Mouse (Mus musculus) intestine, embryonic 14.5 days (tissue): ENCODE results near the gene Eif4b. TPM values are rescaled to one million over a fixed set of nuclear protein-coding genes. Genes with fewer than 3 reads are reported as not detected.

Experiments
- ATAC-seq: fragments of 200-750 bp; cut with Nextera tagmentation; replicated peaks from 2 replicates; pipeline ENCODE4 v1.8.0; 2017; ENCODE audit warnings: low read depth, moderate number of reproducible peaks, moderate TSS enrichment, moderate library complexity; ENCODE audit not compliant: low FRiP score, low TSS enrichment
- DNase-seq: peaks from one replicate; pipeline ENCODE4 v3.0.0-alpha.2; 2018; ENCODE audit warnings: low spot score
- H3K27ac ChIP-seq: fragments of 300-500 bp; sonication (generic); 2 replicates; pipeline ENCODE4 v1.5.1; 2014; ENCODE audit warnings: low read depth, mild to moderate bottlenecking, control low read depth
- H3K27me3 ChIP-seq: fragments of 300-500 bp; sonication (generic); replicated peaks from 2 replicates; pipeline ENCODE4 v1.6.1; 2014; ENCODE audit warnings: low read length, control low read depth; ENCODE audit not compliant: control insufficient read depth, insufficient read depth
- H3K36me3 ChIP-seq: fragments of 300-500 bp; sonication (generic); 2 replicates; pipeline ENCODE4 v1.6.1; 2014; ENCODE audit warnings: low read length, control low read depth; ENCODE audit not compliant: control insufficient read depth, insufficient read depth
- H3K4me1 ChIP-seq: fragments of 300-500 bp; sonication (generic); replicated peaks from 2 replicates; pipeline ENCODE4 v1.6.1; 2014; ENCODE audit warnings: low read length, control low read depth, mixed read lengths; ENCODE audit not compliant: control insufficient read depth, insufficient read depth
- H3K4me2 ChIP-seq: fragments of 300-500 bp; sonication (generic); 2 replicates; pipeline ENCODE4 v1.6.1; 2014; ENCODE audit warnings: low read length
- H3K4me3 ChIP-seq: fragments of 300-500 bp; sonication (generic); 2 replicates; pipeline ENCODE4 v1.5.1; 2014; ENCODE audit warnings: low read depth, low read length, control low read depth, mixed read lengths
- H3K9ac ChIP-seq: fragments of 300-500 bp; sonication (generic); 2 replicates; pipeline ENCODE4 v1.6.1; 2014; ENCODE audit warnings: mild to moderate bottlenecking, low read length
- H3K9me3 ChIP-seq: fragments of 300-500 bp; sonication (generic); 2 replicates; pipeline ENCODE4 v1.6.1; 2016; ENCODE audit warnings: low read length, control low read depth; ENCODE audit not compliant: control insufficient read depth
- WGBS: fragments of 180-500 bp; shearing (Covaris S2); extraction: QIAGEN DNeasy Blood & Tissue Kit; methylation state at CpG from one replicate; pipeline ENCODE4 v1.1.7; 2014; 5-methylcytosine and 5-hydroxymethylcytosine counted together
- polyA plus RNA-seq: library from polyadenylated mRNA; unstranded; fragments of >200 nt; fragmentation: Nextera tagmentation; extraction: Ambion mirVana; gene quantifications from 2 replicates; pipeline ENCODE4 v1.2.1, GENCODE M21; 2014

Eif4b gene
- polyA plus RNA-seq, 1 experiment from 2014 or later: 141 TPM

GRCm38 (mm10) chr15:102116753-102117415 is 43.3 kb downstream of the Eif4b start:
- ATAC-seq (no peak; the same call in 1 of the 2 replicates), DNase-seq (no peak)
- H3K4me3 ChIP-seq: no peak overlapping the region
- peak overlapping the region; percentile 27; the same call in 1 of the 2 replicates for H3K27ac ChIP-seq
- no peaks in the 10 kb centered on the region for H3K27me3 ChIP-seq
- peaks cover 8% of the 10 kb centered on the region; the same call in 1 of the 2 replicates for H3K4me1 ChIP-seq
- H3K9me3 ChIP-seq: no peaks in the 10 kb centered on the region
- 62% methylated on average over 11 of the region's 11 CpGs for WGBS
- H3K9ac ChIP-seq: no peak overlapping the region
- no peak overlapping the region for H3K4me2 ChIP-seq
- peaks cover 90% of the 10 kb centered on the region for H3K36me3 ChIP-seq

GRCm38 (mm10) chr15:102117461-102118443 is 44.2 kb downstream of the Eif4b start:
- Histone ChIP-seq H3K27me3 (no peaks in the 10 kb centered on the region), H3K27ac (no peak overlapping the region), H3K4me2 (no peak overlapping the region), H3K9me3 (no peaks in the 10 kb centered on the region), H3K4me1 (peaks cover 8% of the 10 kb centered on the region; the same call in 1 of the 2 replicates), H3K9ac (no peak overlapping the region), H3K36me3 (peaks cover 85% of the 10 kb centered on the region), H3K4me3 (no peak overlapping the region)
- ATAC-seq: no peak
- 83% methylated on average over 19 of the region's 19 CpGs for WGBS
- no peak for DNase-seq

GRCm38 (mm10) chr15:102118591-102118990 is 45.0 kb downstream of the Eif4b start:
- DNase-seq (no peak), ATAC-seq (no peak)
- H3K4me1 ChIP-seq: peaks cover 8% of the 10 kb centered on the region; the same call in 1 of the 2 replicates
- no peak overlapping the region for H3K4me3 ChIP-seq
- H3K36me3 ChIP-seq: peaks cover 80% of the 10 kb centered on the region
- H3K27me3 ChIP-seq: no peaks in the 10 kb centered on the region
- H3K9ac ChIP-seq: no peak overlapping the region
- 88% methylated on average over 4 of the region's 4 CpGs for whole genome bisulfite sequencing
- no peaks in the 10 kb centered on the region for H3K9me3 ChIP-seq
- H3K4me2 ChIP-seq: no peak overlapping the region
- H3K27ac ChIP-seq: no peak overlapping the region

- Histone ChIP-seq H3K9me3 (no peaks in the 10 kb centered on the region), H3K4me3 (no peak overlapping the region), H3K9ac (no peak overlapping the region), H3K4me1 (peaks cover 8% of the 10 kb centered on the region; the same call in 1 of the 2 replicates), H3K4me2 (no peak overlapping the region), H3K36me3 (peaks cover 74% of the 10 kb centered on the region), H3K27ac (no peak overlapping the region), H3K27me3 (no peaks in the 10 kb centered on the region)
- DNase-seq: no peak
- 71% methylated on average over 8 of the region's 8 CpGs for WGBS
- no peak for ATAC-seq
These were observed 45.7 kb downstream of the Eif4b start for GRCm38 (mm10) chr15:102119121-102119830.

- H3K27ac ChIP-seq: no peak overlapping the region
- H3K9ac ChIP-seq: no peak overlapping the region
- H3K4me2 ChIP-seq: no peak overlapping the region
- no peak overlapping the region for H3K4me3 ChIP-seq
- no peaks in the 10 kb centered on the region for H3K9me3 ChIP-seq
- no peak for DNase-seq
- 91% methylated on average over 2 of the region's 2 CpGs for WGBS
- H3K4me1 ChIP-seq: peaks cover 8% of the 10 kb centered on the region; the same call in 1 of the 2 replicates
- no peak for ATAC-seq
- H3K27me3 ChIP-seq: no peaks in the 10 kb centered on the region
- H3K36me3 ChIP-seq: peaks cover 71% of the 10 kb centered on the region
These were observed 46.2 kb downstream of the Eif4b start for GRCm38 (mm10) chr15:102119831-102120170.

GRCm38 (mm10) chr15:102120530-102120929 is 47.0 kb downstream of the Eif4b start:
- 69% methylated on average over 5 of the region's 5 CpGs for WGBS
- no peak overlapping the region for H3K4me3 ChIP-seq
- no peaks in the 10 kb centered on the region for H3K27me3 ChIP-seq
- no peaks in the 10 kb centered on the region for H3K9me3 ChIP-seq
- peaks cover 8% of the 10 kb centered on the region; the same call in 1 of the 2 replicates for H3K4me1 ChIP-seq
- H3K36me3 ChIP-seq: peaks cover 69% of the 10 kb centered on the region
- H3K9ac ChIP-seq: no peak overlapping the region
- DNase-seq (no peak), ATAC-seq (no peak)
- H3K4me2 ChIP-seq: no peak overlapping the region
- no peak overlapping the region for H3K27ac ChIP-seq

- WGBS: 80% methylated on average over 2 of the region's 2 CpGs
- no peak for DNase-seq
- H3K4me3 ChIP-seq: no peak overlapping the region
- ATAC-seq: no peak
- no peak overlapping the region for H3K9ac ChIP-seq
- H3K4me1 ChIP-seq: no peaks in the 10 kb centered on the region
- no peaks in the 10 kb centered on the region for H3K27me3 ChIP-seq
- peaks cover 67% of the 10 kb centered on the region for H3K36me3 ChIP-seq
- H3K27ac ChIP-seq: no peak overlapping the region
- no peaks in the 10 kb centered on the region for H3K9me3 ChIP-seq
- H3K4me2 ChIP-seq: no peak overlapping the region
These were observed 52.7 kb downstream of the Eif4b start for GRCm38 (mm10) chr15:102126303-102126702.

GRCm38 (mm10) chr15:102133314-102133713 is 59.7 kb downstream of the Eif4b start:
- WGBS: 71% methylated on average over 9 of the region's 9 CpGs
- DNase-seq: no peak
- H3K27ac ChIP-seq: no peak overlapping the region
- H3K36me3 ChIP-seq: peaks cover 48% of the 10 kb centered on the region
- no peak overlapping the region for H3K9ac ChIP-seq
- peaks cover 12% of the 10 kb centered on the region for H3K4me1 ChIP-seq
- H3K27me3 ChIP-seq: no peaks in the 10 kb centered on the region
- ATAC-seq: no peak
- no peaks in the 10 kb centered on the region for H3K9me3 ChIP-seq
- H3K4me2 ChIP-seq: no peak overlapping the region
- no peak overlapping the region for H3K4me3 ChIP-seq
